In genomic region chr2:36104436-36104955, GRCm38 (mm10) we compare ENCODE assay signal across 8 mouse cellular contexts. TPM values are rescaled to one million over a fixed set of nuclear protein-coding genes. Genes with fewer than 3 reads are reported as not detected.
A peak's percentile ranks its signal among the peaks of the same experiment; 100 is the strongest.
DNase-seq lines count a peak whose midpoint lies in the region; ATAC-seq lines count a peak whose summit lies in the region.

No protein-coding gene starts in this region.

- H3K4me2 ChIP-seq in lung, embryonic 16.5 days (ENCODE audit: low read depth, low read length) = peak overlapping the region; percentile 77
- H3K4me2 ChIP-seq in forebrain, embryonic 11.5 days (ENCODE audit: low read depth, low read length, severe bottlenecking) = peak overlapping the region; percentile 61
- H3K4me2 ChIP-seq in limb, embryonic 11.5 days (ENCODE audit: low read depth, severe bottlenecking) = peak overlapping the region; percentile 52
- peak overlapping the region; percentile 82 for H3K4me2 ChIP-seq in stomach, embryonic 15.5 days

- ATAC-seq in lung, embryonic 16.5 days (ENCODE audit: low read depth) = 0 out of 2 replicates have a peak, but pooled peaks have one; percentile 15
- ATAC-seq in forebrain, embryonic 11.5 days (replicated peaks; ENCODE audit: low FRiP score) = no peak
- ATAC-seq in limb, embryonic 11.5 days (ENCODE audit: insufficient number of reproducible peaks, low FRiP score, low TSS enrichment, low read depth) = no peak
- no peak for ATAC-seq in stomach, embryonic 15.5 days (ENCODE audit: insufficient read depth, low FRiP score, low read depth)

- H3K36me3 ChIP-seq in lung, embryonic 16.5 days (ENCODE audit: control insufficient read depth, insufficient read depth, low read length) = no peaks in the 10 kb centered on the region
- no peaks in the 10 kb centered on the region for H3K36me3 ChIP-seq in forebrain, embryonic 11.5 days (ENCODE audit: control insufficient read depth, insufficient read depth, low read length)
- no peaks in the 10 kb centered on the region for H3K36me3 ChIP-seq in limb, embryonic 11.5 days (ENCODE audit: control insufficient read depth, insufficient read depth, low read length)
- no peaks in the 10 kb centered on the region for H3K36me3 ChIP-seq in stomach, embryonic 15.5 days

- H3K9ac ChIP-seq in lung, embryonic 16.5 days (ENCODE audit: low read length) = peak overlapping the region; percentile 67
- peak overlapping the region; percentile 37 for H3K9ac ChIP-seq in forebrain, embryonic 11.5 days (ENCODE audit: low read length)
- no peak overlapping the region for H3K9ac ChIP-seq in limb, embryonic 11.5 days (ENCODE audit: low read length)
- no peak overlapping the region for H3K9ac ChIP-seq in stomach, embryonic 15.5 days

- peaks cover 25% of the 10 kb centered on the region for H3K4me1 ChIP-seq in lung, embryonic 16.5 days (replicated peaks; ENCODE audit: control insufficient read depth, insufficient read depth, low read length)
- H3K4me1 ChIP-seq in forebrain, embryonic 11.5 days (replicated peaks; ENCODE audit: control insufficient read depth, insufficient read depth, low read length) = peaks cover 19% of the 10 kb centered on the region; the same call in 1 of the 2 replicates
- H3K4me1 ChIP-seq in limb, embryonic 11.5 days (ENCODE audit: control insufficient read depth, insufficient read depth, low read length) = peaks cover 25% of the 10 kb centered on the region
- H3K4me1 ChIP-seq in stomach, embryonic 15.5 days = peaks cover 29% of the 10 kb centered on the region

- no peak for DNase-seq in lung, adult 18-20 months
- no peak for DNase-seq in forebrain, embryonic 11.5 days (ENCODE audit: low spot score)
- no peak for DNase-seq in limb, embryonic 11.5 days (ENCODE audit: low spot score)
- no peak for DNase-seq in layer of hippocampus, adult 9-11 months
- DNase-seq in urinary bladder, postnatal 10 days (ENCODE audit: low spot score) = no peak
- DNase-seq in right cerebral cortex, postnatal 25 days = no peak

- H3K4me3 ChIP-seq in lung, embryonic 16.5 days (ENCODE audit: low read length) = peak overlapping the region; percentile 56
- H3K4me3 ChIP-seq in forebrain, embryonic 11.5 days (ENCODE audit: low read depth, low read length) = peak overlapping the region; percentile 35
- H3K4me3 ChIP-seq in limb, embryonic 11.5 days (ENCODE audit: low read depth, low read length) = peak overlapping the region; percentile 32
- H3K4me3 ChIP-seq in stomach, embryonic 15.5 days (replicated peaks) = peak overlapping the region; percentile 45

- H3K27ac ChIP-seq in lung, embryonic 16.5 days (ENCODE audit: low read length) = no peak overlapping the region
- 0 out of 2 replicates have a peak overlapping the region, but pooled peaks have one; percentile 37 for H3K27ac ChIP-seq in forebrain, embryonic 11.5 days (ENCODE audit: low read depth, low read length)
- no peak overlapping the region for H3K27ac ChIP-seq in limb, embryonic 11.5 days (replicated peaks; ENCODE audit: low read depth, low read length)
- H3K27ac ChIP-seq in stomach, embryonic 15.5 days = no peak overlapping the region

- H3K9me3 ChIP-seq in lung, embryonic 16.5 days (ENCODE audit: control insufficient read depth, low read length) = no peaks in the 10 kb centered on the region
- H3K9me3 ChIP-seq in forebrain, embryonic 11.5 days (ENCODE audit: control insufficient read depth, low read length) = no peaks in the 10 kb centered on the region
- no peaks in the 10 kb centered on the region for H3K9me3 ChIP-seq in limb, embryonic 11.5 days (ENCODE audit: control insufficient read depth, low read length)
- no peaks in the 10 kb centered on the region for H3K9me3 ChIP-seq in stomach, embryonic 15.5 days

- peaks cover 85% of the 10 kb centered on the region for H3K27me3 ChIP-seq in lung, embryonic 16.5 days (ENCODE audit: control insufficient read depth, insufficient read depth, low read depth, low read length)
- H3K27me3 ChIP-seq in forebrain, embryonic 11.5 days (ENCODE audit: control insufficient read depth, insufficient read depth, low read length) = peaks cover 92% of the 10 kb centered on the region
- H3K27me3 ChIP-seq in limb, embryonic 11.5 days (ENCODE audit: control insufficient read depth, insufficient read depth, low read length) = peaks cover 89% of the 10 kb centered on the region
- H3K27me3 ChIP-seq in stomach, embryonic 15.5 days (replicated peaks) = peaks cover 92% of the 10 kb centered on the region

- WGBS in lung, embryonic 16.5 days = under 1% methylated on average over 32 of the region's 32 CpGs
- WGBS in forebrain, embryonic 11.5 days = under 1% methylated on average over 32 of the region's 32 CpGs
- WGBS in limb, embryonic 11.5 days = under 1% methylated on average over 32 of the region's 32 CpGs
- WGBS in stomach, embryonic 15.5 days = 1% methylated on average over 32 of the region's 32 CpGs

RNA-seq across cellular contexts. Expression of gene Lhx6, which starts 0.7 kb away (rescaled TPM):
- polyA plus RNA-seq in lung, embryonic 16.5 days (2015; fragmentation: Nextera tagmentation; extraction: Ambion mirVana) = 4.7 and 4.9 TPM in 2 replicates
- 10.6 and 19.0 TPM in 2 replicates for polyA plus RNA-seq in forebrain, embryonic 11.5 days (2014; fragmentation: Nextera tagmentation; extraction: Ambion mirVana)
- 0.62 and 0.83 TPM in 2 replicates for polyA plus RNA-seq in limb, embryonic 11.5 days (2014; fragmentation: Nextera tagmentation; extraction: Ambion mirVana)
- polyA plus RNA-seq in stomach, embryonic 15.5 days (2015; fragmentation: Nextera tagmentation; extraction: Ambion mirVana) = 1.2 and 1.8 TPM in 2 replicates

RNA-seq across cellular contexts. Expression of gene Mrrf, which starts 31.7 kb away (rescaled TPM):
- 30.3 TPM in 2 replicates for polyA plus RNA-seq in lung, embryonic 16.5 days (2015; fragmentation: Nextera tagmentation; extraction: Ambion mirVana)
- 23.2 and 28.2 TPM in 2 replicates for polyA plus RNA-seq in forebrain, embryonic 11.5 days (2014; fragmentation: Nextera tagmentation; extraction: Ambion mirVana)
- polyA plus RNA-seq in limb, embryonic 11.5 days (2014; fragmentation: Nextera tagmentation; extraction: Ambion mirVana) = 26.5 and 31.1 TPM in 2 replicates
- polyA plus RNA-seq in stomach, embryonic 15.5 days (2015; fragmentation: Nextera tagmentation; extraction: Ambion mirVana) = 27.4 and 30.7 TPM in 2 replicates

RNA-seq across cellular contexts. Expression of gene Rbm18, which starts 32.1 kb away (rescaled TPM):
- 73.5 and 75.4 TPM in 2 replicates for polyA plus RNA-seq in lung, embryonic 16.5 days (2015; fragmentation: Nextera tagmentation; extraction: Ambion mirVana)
- polyA plus RNA-seq in forebrain, embryonic 11.5 days (2014; fragmentation: Nextera tagmentation; extraction: Ambion mirVana) = 98.2 and 100 TPM in 2 replicates
- 88.5 and 92.6 TPM in 2 replicates for polyA plus RNA-seq in limb, embryonic 11.5 days (2014; fragmentation: Nextera tagmentation; extraction: Ambion mirVana)
- polyA plus RNA-seq in stomach, embryonic 15.5 days (2015; fragmentation: Nextera tagmentation; extraction: Ambion mirVana) = 54.9 and 60.1 TPM in 2 replicates

RNA-seq across cellular contexts. Expression of gene Morn5, which starts 55.2 kb away (rescaled TPM):
- 9.6 and 11.1 TPM in 2 replicates for polyA plus RNA-seq in lung, embryonic 16.5 days (2015; fragmentation: Nextera tagmentation; extraction: Ambion mirVana)
- polyA plus RNA-seq in forebrain, embryonic 11.5 days (2014; fragmentation: Nextera tagmentation; extraction: Ambion mirVana) = 0.47 and 0.68 TPM in 2 replicates
- polyA plus RNA-seq in limb, embryonic 11.5 days (2014; fragmentation: Nextera tagmentation; extraction: Ambion mirVana) = not detected in 2 replicates
- 0.26 TPM in 1 of 2 replicates, not detected in the other for polyA plus RNA-seq in stomach, embryonic 15.5 days (2015; fragmentation: Nextera tagmentation; extraction: Ambion mirVana)

RNA-seq across cellular contexts. Expression of gene Ndufa8, which starts 55.3 kb away (rescaled TPM):
- 239 and 249 TPM in 2 replicates for polyA plus RNA-seq in lung, embryonic 16.5 days (2015; fragmentation: Nextera tagmentation; extraction: Ambion mirVana)
- polyA plus RNA-seq in forebrain, embryonic 11.5 days (2014; fragmentation: Nextera tagmentation; extraction: Ambion mirVana) = 177 and 184 TPM in 2 replicates
- polyA plus RNA-seq in limb, embryonic 11.5 days (2014; fragmentation: Nextera tagmentation; extraction: Ambion mirVana) = 195 and 196 TPM in 2 replicates
- polyA plus RNA-seq in stomach, embryonic 15.5 days (2015; fragmentation: Nextera tagmentation; extraction: Ambion mirVana) = 247 and 252 TPM in 2 replicates

Comparison
In these comparisons a context has a peak if more than half of its experiments do, and no peak if none do; other contexts are left out.
1. H3K9ac ChIP-seq: peak in lung, embryonic 16.5 days (single experiment) and forebrain, embryonic 11.5 days (single experiment); none in limb, embryonic 11.5 days (single experiment) and stomach, embryonic 15.5 days (single experiment).
2. Peak in every context shown above with its lines, with median percentiles within 50 percentile points of each other: H3K4me2 ChIP-seq and H3K4me3 ChIP-seq.